Mouse (Mus musculus) limb, embryonic 12.5 days (tissue): ENCODE measurements around the gene Ppp1r27. TPM values are rescaled to one million over a fixed set of nuclear protein-coding genes. Genes with fewer than 3 reads are reported as not detected.
"Not testable (repeated sequence)": the region's sequence is repeated elsewhere in the genome, so short reads cannot be mapped to it uniquely, and the experiment has no call there.

ENCODE experiments used
- ATAC-seq: fragments of 200-750 bp; cut with Nextera tagmentation; 2 replicates; pipeline ENCODE4 v1.8.0; 2017; ENCODE audit warnings: low read depth, moderate TSS enrichment; ENCODE audit not compliant: insufficient number of reproducible peaks, insufficient read depth, low FRiP score, low TSS enrichment
- H3K27ac ChIP-seq: fragments of 300-500 bp; sonication (generic); 2 replicates; pipeline ENCODE4 v1.5.1; 2016; ENCODE audit warnings: mild to moderate bottlenecking, moderate library complexity
- H3K27me3 ChIP-seq: fragments of 300-500 bp; sonication (generic); 2 replicates; pipeline ENCODE4 v1.6.1; 2016; ENCODE audit warnings: mild to moderate bottlenecking, moderate library complexity
- H3K36me3 ChIP-seq: fragments of 300-500 bp; sonication (generic); 2 replicates; pipeline ENCODE4 v1.6.1; 2016; ENCODE audit warnings: mild to moderate bottlenecking, moderate library complexity
- H3K4me1 ChIP-seq: fragments of 300-500 bp; sonication (generic); replicated peaks from 2 replicates; pipeline ENCODE4 v1.6.1; 2016
- H3K4me2 ChIP-seq: fragments of 300-500 bp; sonication (generic); 2 replicates; pipeline ENCODE4 v1.6.1; 2016; ENCODE audit warnings: mild to moderate bottlenecking, moderate library complexity
- H3K4me3 ChIP-seq: fragments of 300-500 bp; sonication (generic); replicated peaks from 2 replicates; pipeline ENCODE4 v1.5.1; 2016; ENCODE audit warnings: mild to moderate bottlenecking
- H3K9ac ChIP-seq: fragments of 300-500 bp; sonication (generic); replicated peaks from 2 replicates; pipeline ENCODE4 v1.6.1; 2016; ENCODE audit warnings: mild to moderate bottlenecking, moderate library complexity
- H3K9me3 ChIP-seq: fragments of 300-500 bp; sonication (generic); 2 replicates; pipeline ENCODE4 v1.6.1; 2016; ENCODE audit warnings: mild to moderate bottlenecking, moderate library complexity
- WGBS: fragments of 180-500 bp; shearing (Covaris S2); methylation state at CpG from one replicate; pipeline ENCODE4 v1.1.7; 2016; 5-methylcytosine and 5-hydroxymethylcytosine counted together
- polyA plus RNA-seq: library from polyadenylated mRNA; unstranded; fragments of >200 nt; fragmentation: Nextera tagmentation; extraction: Ambion mirVana; gene quantifications from 2 replicates; pipeline ENCODE4 v1.2.1, GENCODE M21; 2016

Gene Ppp1r27
- polyA plus RNA-seq, 1 experiment from 2014 or later: not detected

GRCm38 (mm10) chr11:120560952-120561728 lies 10.2 kb upstream of the Ppp1r27 start:
- ATAC-seq: no peak
- Histone ChIP-seq H3K27ac (no peak overlapping the region), H3K9ac (no peak overlapping the region), H3K4me2 (no peak overlapping the region), H3K4me1 (no peaks in the 10 kb centered on the region), H3K27me3 (no peaks in the 10 kb centered on the region), H3K4me3 (no peak overlapping the region), H3K36me3 (peaks cover 77% of the 10 kb centered on the region), H3K9me3 (peaks cover 15% of the 10 kb centered on the region)
- 93% methylated on average over 13 of the region's 13 CpGs for WGBS

- Histone ChIP-seq H3K9me3 (peaks cover 15% of the 10 kb centered on the region), H3K36me3 (peaks cover 54% of the 10 kb centered on the region)
- not testable (repeated sequence) for H3K9ac ChIP-seq, H3K27me3 ChIP-seq, H3K4me2 ChIP-seq, H3K4me3 ChIP-seq, ATAC-seq, H3K27ac ChIP-seq, H3K4me1 ChIP-seq
- 87% methylated on average over 6 of the region's 6 CpGs for WGBS
Measured at GRCm38 (mm10) chr11:120558843-120559242, 7.9 kb upstream of the Ppp1r27 start.

- Histone ChIP-seq H3K4me2 (no peak overlapping the region), H3K9ac (no peak overlapping the region), H3K27ac (no peak overlapping the region), H3K27me3 (no peaks in the 10 kb centered on the region), H3K9me3 (peaks cover 15% of the 10 kb centered on the region), H3K4me3 (no peak overlapping the region), H3K4me1 (peaks cover 5% of the 10 kb centered on the region), H3K36me3 (peaks cover 18% of the 10 kb centered on the region)
- no peak for ATAC-seq
- 78% methylated on average over 2 of the region's 2 CpGs for WGBS
Measured at GRCm38 (mm10) chr11:120555260-120555659, 4.3 kb upstream of the Ppp1r27 start.

- Histone ChIP-seq H3K9me3 (peaks cover 15% of the 10 kb centered on the region), H3K4me2 (no peak overlapping the region), H3K36me3 (peaks cover 14% of the 10 kb centered on the region), H3K27me3 (no peaks in the 10 kb centered on the region), H3K9ac (no peak overlapping the region), H3K27ac (no peak overlapping the region), H3K4me3 (no peak overlapping the region), H3K4me1 (peaks cover 9% of the 10 kb centered on the region)
- ATAC-seq: no peak
- WGBS: 84% methylated on average over 7 of the region's 7 CpGs
Measured at GRCm38 (mm10) chr11:120554834-120555233, 3.9 kb upstream of the Ppp1r27 start.

- 85% methylated on average over 5 of the region's 5 CpGs for whole genome bisulfite sequencing
- no peak for ATAC-seq
Measured at GRCm38 (mm10) chr11:120552736-120553135, 1.8 kb upstream of the Ppp1r27 start.

GRCm38 (mm10) chr11:120549986-120550809 lies 734 bp downstream of the Ppp1r27 start:
- H3K27ac ChIP-seq: peak overlapping the region; percentile 91; the same call in 1 of the 2 replicates
- peak overlapping the region; percentile 69 for H3K4me2 ChIP-seq
- H3K4me3 ChIP-seq: peak overlapping the region; percentile 100
- peak overlapping the region; percentile 97 for H3K9ac ChIP-seq
- H3K36me3 ChIP-seq: peaks cover 19% of the 10 kb centered on the region
- no peaks in the 10 kb centered on the region for H3K9me3 ChIP-seq
- peaks cover 23% of the 10 kb centered on the region for H3K4me1 ChIP-seq
- 63% methylated on average over 11 of the region's 11 CpGs for WGBS
- no peaks in the 10 kb centered on the region for H3K27me3 ChIP-seq
- ATAC-seq: no peak

More at GRCm38 (mm10) chr11:120552736-120553135, 1.8 kb upstream of the Ppp1r27 start:
- no peaks in the 10 kb centered on the region for H3K27me3 ChIP-seq
- peaks cover 11% of the 10 kb centered on the region for H3K9me3 ChIP-seq
- H3K27ac ChIP-seq: no peak overlapping the region
- H3K4me2 ChIP-seq: no peak overlapping the region
- 0 out of 2 replicates have a peak, but pooled peaks cover under 1% of the 10 kb centered on the region for H3K36me3 ChIP-seq
- no peak overlapping the region for H3K4me3 ChIP-seq
- H3K4me1 ChIP-seq: peaks cover 20% of the 10 kb centered on the region
- H3K9ac ChIP-seq: no peak overlapping the region

- Histone ChIP-seq H3K36me3 (peaks cover 27% of the 10 kb centered on the region), H3K9me3 (no peaks in the 10 kb centered on the region), H3K4me3 (peak within 1 kb of the TSS; percentile 100), H3K9ac (peak within 1 kb of the TSS; percentile 97), H3K4me1 (peaks cover 23% of the 10 kb centered on the region), H3K27ac (peak within 1 kb of the TSS; percentile 91), H3K4me2 (peak within 1 kb of the TSS; percentile 69), H3K27me3 (no peaks in the 10 kb centered on the region)
- 1% methylated on average over 63 of the region's 87 CpGs for WGBS
- peak; percentile 73 for ATAC-seq
Measured at GRCm38 (mm10) chr11:120549168-120549945, 1.6 kb downstream of the Ppp1r27 start, which contains the start of gene Mcrip1. Mcrip1 (minus strand) TSS chr11:120549727.

GRCm38 (mm10) chr11:120548786-120549167 lies 2.2 kb downstream of the Ppp1r27 start:
- WGBS: 30% methylated on average over 7 of the region's 7 CpGs
- ATAC-seq: no peak

GRCm38 (mm10) chr11:120548214-120548613 lies 2.7 kb downstream of the Ppp1r27 start:
- 94% methylated on average over 3 of the region's 3 CpGs for WGBS
- Histone ChIP-seq H3K9ac (peak overlapping the region; percentile 97), H3K4me1 (peaks cover 23% of the 10 kb centered on the region), H3K27ac (no peak overlapping the region), H3K27me3 (no peaks in the 10 kb centered on the region), H3K36me3 (peaks cover 39% of the 10 kb centered on the region), H3K9me3 (no peaks in the 10 kb centered on the region), H3K4me3 (peak overlapping the region; percentile 100), H3K4me2 (peak overlapping the region; percentile 69)
- no peak for ATAC-seq

More at GRCm38 (mm10) chr11:120548786-120549167, 2.2 kb downstream of the Ppp1r27 start:
- H3K27ac ChIP-seq: peak overlapping the region; percentile 91
- H3K4me3 ChIP-seq: peak overlapping the region; percentile 100
- H3K9me3 ChIP-seq: no peaks in the 10 kb centered on the region
- H3K36me3 ChIP-seq: peaks cover 33% of the 10 kb centered on the region
- H3K9ac ChIP-seq: peak overlapping the region; percentile 97
- H3K4me1 ChIP-seq: peaks cover 23% of the 10 kb centered on the region
- peak overlapping the region; percentile 69 for H3K4me2 ChIP-seq
- no peaks in the 10 kb centered on the region for H3K27me3 ChIP-seq

GRCm38 (mm10) chr11:120547469-120547868 lies 3.5 kb downstream of the Ppp1r27 start:
- H3K36me3 ChIP-seq: peaks cover 46% of the 10 kb centered on the region
- H3K9ac ChIP-seq: no peak overlapping the region
- 0 out of 2 replicates have a peak overlapping the region, but pooled peaks have one; percentile 2 for H3K4me3 ChIP-seq
- no peaks in the 10 kb centered on the region for H3K9me3 ChIP-seq
- no peak for ATAC-seq
- WGBS: 76% methylated on average over 2 of the region's 2 CpGs
- no peaks in the 10 kb centered on the region for H3K27me3 ChIP-seq
- H3K27ac ChIP-seq: no peak overlapping the region
- H3K4me2 ChIP-seq: 0 out of 2 replicates have a peak overlapping the region, but pooled peaks have one; percentile 69
- H3K4me1 ChIP-seq: peaks cover 23% of the 10 kb centered on the region
